Mouse (Mus musculus): ENCODE results near the gene Gen1. TPM values are rescaled to one million over a fixed set of nuclear protein-coding genes. Genes with fewer than 3 reads are reported as not detected.
A peak's percentile ranks its signal among the peaks of the same experiment; 100 is the strongest.

Gene Gen1
- polyA plus RNA-seq, 1 experiment from 2014 or later = 13.5 TPM

- H3K4me3 ChIP-seq (ENCODE audit: low read depth, low read length) = no peak overlapping the region
- peaks cover 26% of the 10 kb centered on the region for H3K36me3 ChIP-seq (ENCODE audit: control insufficient read depth, insufficient read depth, low read length)
- no peaks in the 10 kb centered on the region for H3K27me3 ChIP-seq (replicated peaks; ENCODE audit: control insufficient read depth, insufficient read depth, low read length)
- no peak overlapping the region for H3K27ac ChIP-seq (ENCODE audit: low read depth, low read length)
- DNase-seq (ENCODE audit: low spot score) (no peak), ATAC-seq (replicated peaks; ENCODE audit: low FRiP score) (no peak)
- WGBS = 86% methylated on average over 6 of the region's 6 CpGs
- no peak overlapping the region for H3K9ac ChIP-seq (ENCODE audit: low read depth, low read length)
- H3K9me3 ChIP-seq (ENCODE audit: control insufficient read depth, low read length) = no peaks in the 10 kb centered on the region
- H3K4me2 ChIP-seq = no peak overlapping the region
- H3K4me1 ChIP-seq (replicated peaks; ENCODE audit: control insufficient read depth, insufficient read depth, low read length) = no peaks in the 10 kb centered on the region
Observed at GRCm38 (mm10) chr12:11277207-11277606, 11.6 kb upstream of the Gen1 start.

GRCm38 (mm10) chr12:11276632-11277031 lies 11.0 kb upstream of the Gen1 start:
- no peak overlapping the region for H3K4me2 ChIP-seq
- no peak overlapping the region for H3K27ac ChIP-seq (ENCODE audit: low read depth, low read length)
- DNase-seq (ENCODE audit: low spot score) (no peak), ATAC-seq (replicated peaks; ENCODE audit: low FRiP score) (no peak)
- no peaks in the 10 kb centered on the region for H3K4me1 ChIP-seq (replicated peaks; ENCODE audit: control insufficient read depth, insufficient read depth, low read length)
- no peaks in the 10 kb centered on the region for H3K9me3 ChIP-seq (ENCODE audit: control insufficient read depth, low read length)
- WGBS = 93% methylated on average over 2 of the region's 2 CpGs
- H3K36me3 ChIP-seq (ENCODE audit: control insufficient read depth, insufficient read depth, low read length) = peaks cover 25% of the 10 kb centered on the region
- no peaks in the 10 kb centered on the region for H3K27me3 ChIP-seq (replicated peaks; ENCODE audit: control insufficient read depth, insufficient read depth, low read length)
- no peak overlapping the region for H3K4me3 ChIP-seq (ENCODE audit: low read depth, low read length)
- H3K9ac ChIP-seq (ENCODE audit: low read depth, low read length) = no peak overlapping the region

DNA sequence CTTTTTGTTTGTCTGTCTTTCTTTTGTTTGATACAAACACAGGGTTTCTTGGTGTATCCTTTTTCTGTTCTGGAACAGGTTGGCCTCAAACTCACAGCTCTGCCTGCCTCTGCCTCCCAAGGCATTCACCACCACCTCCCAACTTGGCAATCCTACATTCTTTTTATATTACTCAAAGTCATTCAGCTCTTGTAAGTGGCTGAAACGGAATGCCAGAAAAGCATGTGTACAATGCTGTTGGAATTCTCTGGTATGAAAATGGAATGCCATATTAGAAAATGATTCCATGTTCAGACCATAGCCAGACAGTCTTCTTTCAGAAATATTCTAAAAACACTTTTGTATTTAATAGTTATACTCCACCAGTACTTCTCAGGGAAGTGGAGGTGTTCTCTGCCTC lies 7.6 kb upstream of the Gen1 start:
- 82% methylated on average over 1 of the region's 1 CpGs for WGBS
- DNase-seq (ENCODE audit: low spot score) = no peak

DNA sequence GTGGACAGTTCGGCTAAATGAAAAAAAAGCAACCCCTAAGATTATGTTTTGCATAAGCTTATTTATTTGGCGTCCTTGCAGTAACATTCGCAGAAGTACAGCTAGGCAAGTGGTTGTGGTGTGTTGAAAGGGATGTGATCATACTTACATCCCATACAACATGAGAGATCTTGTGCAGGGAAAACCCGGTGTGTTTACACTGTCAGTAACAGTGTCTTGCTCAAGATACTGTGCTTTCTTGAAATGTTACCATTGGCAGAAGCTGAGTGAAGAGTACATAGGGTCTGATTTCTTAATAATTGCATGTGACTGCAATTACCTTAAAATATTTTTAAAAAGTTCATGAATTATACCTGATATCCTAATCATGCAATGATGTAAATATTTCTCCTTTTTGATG lies 7.0 kb upstream of the Gen1 start:
- 93% methylated on average over 4 of the region's 4 CpGs for WGBS
- ATAC-seq (replicated peaks; ENCODE audit: low FRiP score) (no peak), DNase-seq (ENCODE audit: low spot score) (no peak)
- no peaks in the 10 kb centered on the region for H3K9me3 ChIP-seq (ENCODE audit: control insufficient read depth, low read length)
- no peak overlapping the region for H3K4me3 ChIP-seq (ENCODE audit: low read depth, low read length)
- H3K27me3 ChIP-seq (replicated peaks; ENCODE audit: control insufficient read depth, insufficient read depth, low read length) = no peaks in the 10 kb centered on the region
- H3K9ac ChIP-seq (ENCODE audit: low read depth, low read length) = no peak overlapping the region
- H3K4me2 ChIP-seq = no peak overlapping the region
- peaks cover 12% of the 10 kb centered on the region for H3K4me1 ChIP-seq (replicated peaks; ENCODE audit: control insufficient read depth, insufficient read depth, low read length)
- no peak overlapping the region for H3K27ac ChIP-seq (ENCODE audit: low read depth, low read length)
- H3K36me3 ChIP-seq (ENCODE audit: control insufficient read depth, insufficient read depth, low read length) = peaks cover 9% of the 10 kb centered on the region; the same call in 1 of the 2 replicates

More for the DNA sequence above, 7.6 kb upstream of the Gen1 start:
- Histone ChIP-seq H3K4me3 (ENCODE audit: low read depth, low read length) (no peak overlapping the region), H3K9ac (ENCODE audit: low read depth, low read length) (no peak overlapping the region), H3K27ac (ENCODE audit: low read depth, low read length) (no peak overlapping the region), H3K27me3 (replicated peaks; ENCODE audit: control insufficient read depth, insufficient read depth, low read length) (no peaks in the 10 kb centered on the region), H3K4me2 (no peak overlapping the region), H3K9me3 (ENCODE audit: control insufficient read depth, low read length) (no peaks in the 10 kb centered on the region), H3K36me3 (ENCODE audit: control insufficient read depth, insufficient read depth, low read length) (peaks cover 13% of the 10 kb centered on the region), H3K4me1 (replicated peaks; ENCODE audit: control insufficient read depth, insufficient read depth, low read length) (peaks cover 8% of the 10 kb centered on the region)
- no peak for ATAC-seq (replicated peaks; ENCODE audit: low FRiP score)

GRCm38 (mm10) chr12:11267030-11267429 lies 1.4 kb upstream of the Gen1 start:
- 8% methylated on average over 4 of the region's 4 CpGs for WGBS
- ATAC-seq (replicated peaks; ENCODE audit: low FRiP score) (no peak), DNase-seq (ENCODE audit: low spot score) (no peak)
- Histone ChIP-seq H3K4me2 (peak overlapping the region; percentile 87), H3K36me3 (ENCODE audit: control insufficient read depth, insufficient read depth, low read length) (no peaks in the 10 kb centered on the region), H3K4me3 (ENCODE audit: low read depth, low read length) (peak overlapping the region; percentile 93), H3K4me1 (replicated peaks; ENCODE audit: control insufficient read depth, insufficient read depth, low read length) (peaks cover 21% of the 10 kb centered on the region), H3K27me3 (replicated peaks; ENCODE audit: control insufficient read depth, insufficient read depth, low read length) (no peaks in the 10 kb centered on the region), H3K9ac (ENCODE audit: low read depth, low read length) (peak overlapping the region; percentile 96), H3K9me3 (ENCODE audit: control insufficient read depth, low read length) (no peaks in the 10 kb centered on the region), H3K27ac (ENCODE audit: low read depth, low read length) (no peak overlapping the region)

DNA sequence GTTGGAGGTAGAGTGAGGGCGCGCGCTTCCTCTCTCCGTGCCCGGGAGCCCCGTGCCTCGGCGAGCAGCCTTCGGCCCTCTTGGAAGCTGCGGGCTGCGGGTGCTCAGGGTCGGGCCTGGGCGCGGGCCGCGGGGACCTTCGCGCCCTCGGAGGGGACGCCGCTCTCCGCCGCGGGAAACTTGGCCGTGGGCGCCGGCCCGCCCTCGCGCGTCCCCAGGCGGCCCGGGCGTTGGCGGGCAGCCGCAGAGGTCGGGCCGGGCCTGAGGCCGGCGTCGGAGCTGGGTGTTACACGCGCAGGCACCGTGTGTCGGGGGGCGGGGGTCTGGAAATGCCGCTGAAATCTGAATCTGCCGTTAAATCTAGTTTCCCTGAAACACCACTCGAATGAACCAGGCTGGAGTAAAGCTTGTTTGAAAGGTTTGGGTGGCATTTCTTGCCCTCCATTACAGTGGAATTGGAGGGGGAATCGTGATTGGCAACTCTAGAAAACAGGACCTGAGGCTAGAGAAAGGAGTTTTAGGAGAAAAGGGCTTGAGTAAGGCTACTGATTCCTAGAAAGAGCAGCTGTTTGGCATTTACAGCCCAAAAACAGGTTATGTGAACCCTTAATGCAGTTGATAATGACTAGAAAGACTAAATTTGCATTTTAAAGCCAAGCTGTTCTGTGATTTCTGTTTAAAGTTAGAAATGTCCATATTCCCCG lies 833 bp upstream of the Gen1 start:
- WGBS = under 1% methylated on average over 41 of the region's 51 CpGs
- H3K4me3 ChIP-seq (ENCODE audit: low read depth, low read length) = peak overlapping the region; percentile 93
- no peaks in the 10 kb centered on the region for H3K27me3 ChIP-seq (replicated peaks; ENCODE audit: control insufficient read depth, insufficient read depth, low read length)
- H3K9ac ChIP-seq (ENCODE audit: low read depth, low read length) = peak overlapping the region; percentile 96
- DNase-seq (ENCODE audit: low spot score) = no peak
- peaks cover 21% of the 10 kb centered on the region for H3K4me1 ChIP-seq (replicated peaks; ENCODE audit: control insufficient read depth, insufficient read depth, low read length)
- no peaks in the 10 kb centered on the region for H3K9me3 ChIP-seq (ENCODE audit: control insufficient read depth, low read length)
- ATAC-seq (replicated peaks; ENCODE audit: low FRiP score) = peak; percentile 61
- H3K27ac ChIP-seq (ENCODE audit: low read depth, low read length) = peak overlapping the region; percentile 93
- H3K36me3 ChIP-seq (ENCODE audit: control insufficient read depth, insufficient read depth, low read length) = no peaks in the 10 kb centered on the region
- peak overlapping the region; percentile 87 for H3K4me2 ChIP-seq

- DNase-seq (ENCODE audit: low spot score) = no peak
- Histone ChIP-seq H3K27ac (ENCODE audit: low read depth, low read length) (peak overlapping the region; percentile 93), H3K4me2 (peak overlapping the region; percentile 87), H3K4me1 (replicated peaks; ENCODE audit: control insufficient read depth, insufficient read depth, low read length) (peaks cover 21% of the 10 kb centered on the region), H3K27me3 (replicated peaks; ENCODE audit: control insufficient read depth, insufficient read depth, low read length) (no peaks in the 10 kb centered on the region), H3K9ac (ENCODE audit: low read depth, low read length) (peak overlapping the region; percentile 96), H3K9me3 (ENCODE audit: control insufficient read depth, low read length) (no peaks in the 10 kb centered on the region), H3K4me3 (ENCODE audit: low read depth, low read length) (peak overlapping the region; percentile 93), H3K36me3 (ENCODE audit: control insufficient read depth, insufficient read depth, low read length) (no peaks in the 10 kb centered on the region)
- ATAC-seq (replicated peaks; ENCODE audit: low FRiP score) = no peak
- under 1% methylated on average over 13 of the region's 13 CpGs for WGBS
Observed at GRCm38 (mm10) chr12:11264895-11265294, 706 bp downstream of the Gen1 start.

DNA sequence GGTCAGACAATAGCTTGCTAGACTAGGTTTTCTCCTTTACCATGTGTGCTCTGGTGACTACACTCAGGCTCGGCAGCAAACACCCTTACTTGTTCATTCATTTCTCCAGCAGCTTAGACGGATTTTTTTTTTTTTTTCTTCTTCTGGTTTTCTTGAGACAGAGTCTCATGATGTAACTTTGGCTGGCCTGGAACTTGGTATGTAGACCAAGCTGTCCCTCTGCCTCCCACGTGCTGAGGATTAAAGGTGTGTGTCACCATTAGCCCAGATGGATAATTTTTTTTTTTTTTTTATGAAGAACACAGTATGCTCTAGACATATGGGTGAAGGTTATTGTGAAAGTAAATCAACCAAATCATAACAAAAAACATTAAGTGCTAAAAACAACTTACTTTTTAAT lies 15.3 kb downstream of the Gen1 start:
- ATAC-seq (replicated peaks; ENCODE audit: low FRiP score) (no peak), DNase-seq (ENCODE audit: low spot score) (no peak)
- Histone ChIP-seq H3K4me3 (ENCODE audit: low read depth, low read length) (no peak overlapping the region), H3K27ac (ENCODE audit: low read depth, low read length) (no peak overlapping the region), H3K4me1 (replicated peaks; ENCODE audit: control insufficient read depth, insufficient read depth, low read length) (no peaks in the 10 kb centered on the region), H3K36me3 (ENCODE audit: control insufficient read depth, insufficient read depth, low read length) (peaks cover 10% of the 10 kb centered on the region; the same call in 1 of the 2 replicates), H3K9me3 (ENCODE audit: control insufficient read depth, low read length) (no peaks in the 10 kb centered on the region), H3K9ac (ENCODE audit: low read depth, low read length) (no peak overlapping the region), H3K27me3 (replicated peaks; ENCODE audit: control insufficient read depth, insufficient read depth, low read length) (no peaks in the 10 kb centered on the region), H3K4me2 (no peak overlapping the region)
- WGBS = 87% methylated on average over 3 of the region's 3 CpGs

GRCm38 (mm10) chr12:11247460-11247859 lies 18.1 kb downstream of the Gen1 start:
- H3K4me2 ChIP-seq = no peak overlapping the region
- 98% methylated on average over 1 of the region's 1 CpGs for WGBS
- H3K27ac ChIP-seq (ENCODE audit: low read depth, low read length) = no peak overlapping the region
- no peaks in the 10 kb centered on the region for H3K27me3 ChIP-seq (replicated peaks; ENCODE audit: control insufficient read depth, insufficient read depth, low read length)
- H3K36me3 ChIP-seq (ENCODE audit: control insufficient read depth, insufficient read depth, low read length) = peaks cover 15% of the 10 kb centered on the region; the same call in 1 of the 2 replicates
- H3K9ac ChIP-seq (ENCODE audit: low read depth, low read length) = no peak overlapping the region
- DNase-seq (ENCODE audit: low spot score) (no peak), ATAC-seq (replicated peaks; ENCODE audit: low FRiP score) (no peak)
- no peak overlapping the region for H3K4me3 ChIP-seq (ENCODE audit: low read depth, low read length)
- H3K4me1 ChIP-seq (replicated peaks; ENCODE audit: control insufficient read depth, insufficient read depth, low read length) = no peaks in the 10 kb centered on the region
- no peaks in the 10 kb centered on the region for H3K9me3 ChIP-seq (ENCODE audit: control insufficient read depth, low read length)

All from liver, embryonic 11.5 days (tissue).